Mouse (Mus musculus): Measurements from ENCODE around the gene Kdr.

Kdr gene

GRCm38 (mm10) chr5:75900231-75900920 lies 77.9 kb downstream of the Kdr start:
- no peak for DNase-seq

- DNase-seq: no peak
Observed at GRCm38 (mm10) chr5:75895351-75895750, 82.9 kb downstream of the Kdr start.

GRCm38 (mm10) chr5:75892956-75893471 lies 85.2 kb downstream of the Kdr start:
- no peak for DNase-seq

All from liver (tissue).